Mouse (Mus musculus): Measurements from ENCODE around the gene Dclre1c.

The Dclre1c gene

DNA sequence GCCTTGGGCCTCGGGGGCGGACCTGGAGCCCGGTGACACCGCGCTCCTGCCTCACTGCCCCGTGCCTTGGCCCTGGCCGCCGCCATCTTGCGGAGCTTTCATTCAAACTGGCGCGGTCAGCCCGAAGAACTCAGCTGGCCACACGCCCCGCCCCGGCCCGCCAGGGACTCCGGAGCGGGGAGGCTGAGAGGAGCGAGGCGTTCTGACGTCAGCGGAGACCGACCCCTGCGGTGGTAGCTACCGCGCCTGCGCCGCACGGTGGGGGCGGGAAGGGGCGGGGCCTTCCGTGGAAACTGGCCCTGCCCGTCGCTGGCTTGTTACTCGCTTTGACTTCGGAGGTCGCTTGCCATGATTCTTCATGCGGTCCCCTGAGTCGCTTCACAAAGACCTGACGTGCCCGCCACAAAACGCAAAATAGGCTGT lies 50.9 kb downstream of the Dclre1c start, which contains the start of gene Suv39h2:
Gene Suv39h2, minus strand, starts transcription at position 171 of the 423 bp plus-strand sequence.
- peak; percentile 92 to 96 for DNase-seq (ENCODE audit: low spot score in 2 of 2)

DNA sequence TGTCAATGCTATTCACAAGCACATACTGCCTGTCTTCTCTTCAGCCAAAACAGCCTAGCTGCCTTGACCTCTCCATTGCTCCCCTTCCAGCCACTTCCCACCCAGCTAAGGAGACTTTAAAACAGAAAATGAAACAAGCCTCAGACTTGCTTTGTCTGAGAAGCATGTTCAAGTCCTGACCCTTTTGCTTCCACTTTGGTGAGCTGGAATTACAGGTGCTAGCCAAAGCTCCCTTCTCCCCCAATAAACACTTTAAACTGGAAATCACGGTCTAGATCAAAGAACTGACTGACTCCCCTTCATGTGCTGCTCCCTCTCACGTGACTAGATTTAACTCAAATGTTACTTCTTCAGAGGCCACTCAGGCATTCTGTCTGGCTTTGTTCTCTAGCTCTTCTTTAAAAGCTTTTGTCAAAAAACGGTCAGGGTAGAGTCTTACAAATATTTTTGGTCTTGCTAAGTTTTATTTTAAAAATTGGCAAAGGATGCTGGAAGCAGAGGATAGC lies 51.9 kb downstream of the Dclre1c start:
- DNase-seq (ENCODE audit: low spot score in 2 of 2), result no peak

DNA sequence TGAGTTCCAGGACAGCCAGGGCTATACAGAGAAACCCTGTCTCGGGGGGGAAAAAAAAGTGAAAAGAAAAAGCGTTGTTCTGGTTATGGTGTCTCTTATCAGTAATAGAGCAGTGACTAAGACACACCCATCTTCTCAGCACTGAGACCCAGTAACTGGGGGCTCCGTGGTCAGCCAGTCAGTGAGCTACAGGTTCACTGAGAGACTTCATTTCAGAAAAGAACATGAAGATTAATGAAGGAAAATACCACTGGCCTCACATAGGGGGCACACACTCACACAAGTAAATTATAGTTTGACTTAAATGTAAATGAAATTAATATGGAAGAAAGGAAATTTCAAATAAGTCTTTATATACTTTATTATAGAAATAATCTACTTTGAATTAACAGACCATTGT lies 56.3 kb downstream of the Dclre1c start:
- no peak for DNase-seq (ENCODE audit: low spot score in 2 of 2)

DNA sequence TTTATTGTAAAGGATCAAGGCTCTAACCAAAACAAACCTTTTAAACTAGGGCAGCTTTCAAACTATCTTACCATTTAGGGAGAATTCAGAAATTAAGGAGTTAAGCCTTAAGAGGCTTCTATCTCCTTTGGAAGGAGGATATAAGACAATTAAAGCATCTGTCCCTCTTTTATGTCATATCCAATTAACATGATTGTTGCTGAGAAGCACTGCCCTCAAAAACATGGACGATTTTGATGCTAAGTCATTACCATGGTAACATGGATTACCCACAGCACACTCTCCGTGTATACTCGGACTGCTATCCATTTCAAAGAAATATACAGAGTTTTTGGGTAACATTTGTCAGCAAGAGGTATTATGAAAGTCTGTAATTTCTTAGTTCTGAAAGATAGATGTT lies 65.9 kb downstream of the Dclre1c start:
- DNase-seq (ENCODE audit: low spot score in 2 of 2), result no peak

DNA sequence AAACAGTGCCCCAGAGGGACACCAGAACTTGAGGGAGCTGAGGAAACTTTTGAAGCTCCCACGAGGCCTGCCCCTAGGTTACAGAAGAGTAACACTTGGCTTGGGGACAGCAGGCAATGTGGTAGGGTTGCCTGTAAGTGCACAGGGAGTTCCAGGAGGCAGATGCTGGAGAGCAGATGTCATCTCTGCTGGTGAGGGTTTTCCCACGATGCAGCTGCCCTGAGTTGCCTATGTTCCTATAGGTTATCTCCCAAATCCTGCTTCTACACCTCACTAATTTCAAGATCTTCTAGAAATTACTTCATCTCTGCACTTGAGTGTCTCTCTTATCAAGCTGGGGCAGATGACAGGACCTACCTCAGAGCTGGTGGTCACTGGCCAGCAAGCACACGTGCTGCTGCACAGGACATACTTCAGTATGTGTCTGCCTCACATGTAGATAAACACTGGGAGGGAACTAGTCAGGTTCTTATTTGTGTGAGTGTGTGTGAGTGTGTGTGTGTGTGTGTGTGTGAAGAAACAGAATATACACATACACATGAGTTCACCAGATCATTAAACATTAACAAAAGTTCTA lies 70.0 kb downstream of the Dclre1c start:
- DNase-seq (ENCODE audit: low spot score in 2 of 2), result no peak

DNA sequence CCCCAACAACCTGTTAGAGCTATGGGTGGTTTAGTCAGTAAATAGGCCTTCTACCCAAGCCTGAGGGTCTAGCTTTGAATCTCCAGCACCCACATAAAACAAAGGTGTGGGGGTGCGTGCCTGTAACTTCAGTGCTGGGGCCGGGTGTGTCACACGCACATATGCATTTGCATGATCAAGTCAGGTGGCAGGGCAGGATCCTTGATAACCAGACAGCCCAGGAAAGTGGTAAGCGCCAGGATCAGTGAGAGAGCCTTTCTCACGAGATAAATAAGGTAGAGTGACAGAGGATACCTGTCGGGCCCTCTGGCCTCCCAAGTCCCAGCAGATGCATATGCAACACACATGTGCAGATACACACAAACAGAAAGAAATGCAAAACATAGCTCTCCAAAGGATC lies 75.6 kb downstream of the Dclre1c start:
- DNase-seq (ENCODE audit: low spot score in 2 of 2), result no peak

DNA sequence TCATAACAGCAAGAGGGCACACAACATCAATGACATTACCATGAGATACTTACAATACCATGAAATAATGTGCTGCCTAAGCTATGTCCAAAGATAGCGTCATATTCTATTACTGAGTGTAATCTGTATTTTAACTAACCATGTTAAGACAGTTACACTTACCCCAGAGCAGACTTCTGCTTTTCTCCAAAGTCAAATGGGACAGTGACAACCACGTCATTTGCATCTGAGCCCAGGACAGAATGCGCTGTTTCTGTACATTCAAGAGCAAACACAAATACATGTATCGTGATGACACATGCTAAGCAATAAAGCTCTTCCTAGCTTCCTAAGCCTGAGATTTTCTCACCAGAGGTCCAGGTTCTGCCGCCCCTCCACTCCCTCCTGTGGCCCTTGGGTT lies 77.0 kb downstream of the Dclre1c start:
- no peak for DNase-seq (ENCODE audit: low spot score in 2 of 2)

DNA sequence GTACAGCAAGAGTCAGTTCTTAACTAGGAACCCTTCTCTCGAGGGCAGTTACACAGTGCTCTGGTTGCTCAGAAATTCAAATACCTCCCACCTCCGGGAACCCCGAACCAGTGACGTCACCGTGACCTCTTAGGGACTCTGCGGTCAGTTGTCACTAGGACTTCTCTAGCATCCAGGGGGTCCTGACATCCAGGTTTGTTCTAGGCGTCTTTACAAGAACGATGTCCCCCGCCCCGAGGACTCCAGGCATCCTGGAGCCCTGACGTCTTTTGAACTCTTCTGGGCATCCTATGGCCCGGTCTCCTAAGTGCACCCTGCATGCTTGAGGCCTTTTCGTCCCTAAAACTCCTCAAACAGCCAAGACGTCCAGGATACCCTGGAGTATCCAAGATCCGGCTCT lies 88.1 kb downstream of the Dclre1c start:
- peak in 1 of 2 experiments; percentile 23 for DNase-seq (ENCODE audit: low spot score in 2 of 2)

DNA sequence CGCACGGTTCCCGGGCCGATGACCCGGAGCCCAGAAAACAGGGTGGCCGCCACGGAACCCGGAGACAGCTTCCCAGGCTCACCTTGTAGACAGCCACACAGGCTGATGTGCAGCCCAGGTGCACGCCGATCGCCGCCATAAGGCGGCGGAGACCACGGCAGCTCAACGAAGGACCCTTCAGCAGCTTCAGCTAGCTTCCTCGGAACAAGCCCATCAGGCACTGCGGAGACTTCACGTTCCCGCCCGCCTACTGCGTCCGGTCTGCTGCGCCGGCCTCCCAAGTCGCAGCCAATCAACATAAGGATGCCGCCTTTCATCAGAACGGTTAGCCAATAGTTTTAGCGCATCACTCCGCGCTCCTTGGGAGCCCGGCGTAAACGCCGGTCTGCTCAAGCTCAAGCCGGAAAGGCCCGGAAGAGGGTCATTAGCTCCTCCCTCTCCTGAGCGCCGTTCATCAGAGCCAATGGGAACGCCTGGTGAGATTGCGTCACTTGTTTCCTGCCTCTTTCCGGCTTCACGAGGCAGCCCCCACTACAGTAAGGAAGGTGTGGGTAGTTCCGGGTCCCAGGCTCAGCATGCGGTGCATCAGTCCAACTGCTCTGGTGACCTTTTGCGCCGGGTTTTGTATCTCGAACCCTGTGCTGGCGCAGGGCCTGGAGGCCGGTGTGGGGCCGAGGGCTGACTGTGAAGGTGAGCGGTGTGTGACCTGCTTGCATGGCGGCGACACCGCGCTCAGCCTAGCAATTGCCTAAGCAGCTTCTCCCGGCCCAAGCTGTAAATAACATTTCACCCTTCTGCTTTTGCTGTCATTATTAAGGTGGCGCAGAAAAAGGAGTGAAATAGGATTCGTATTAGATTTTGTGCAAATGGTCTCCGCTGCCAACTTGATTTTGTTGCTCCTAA lies 88.9 kb downstream of the Dclre1c start, which contains the start of the genes Gm45902, Hspa14 and Cdnf:
Gene Gm45902, minus strand, starts transcription at position 239 of the 903 bp plus-strand sequence.
Gene Hspa14, minus strand, starts transcription at position 263 of the 903 bp plus-strand sequence.
Gene Cdnf, plus strand, starts transcription at position 479 of the 903 bp plus-strand sequence.
- DNase-seq (ENCODE audit: low spot score in 2 of 2), result peak; percentile 96 to 97

All from frontal cortex, postnatal 10 days (tissue).